Comparison of ENCODE assay signal across 16 mouse cellular contexts in the genomic region with DNA sequence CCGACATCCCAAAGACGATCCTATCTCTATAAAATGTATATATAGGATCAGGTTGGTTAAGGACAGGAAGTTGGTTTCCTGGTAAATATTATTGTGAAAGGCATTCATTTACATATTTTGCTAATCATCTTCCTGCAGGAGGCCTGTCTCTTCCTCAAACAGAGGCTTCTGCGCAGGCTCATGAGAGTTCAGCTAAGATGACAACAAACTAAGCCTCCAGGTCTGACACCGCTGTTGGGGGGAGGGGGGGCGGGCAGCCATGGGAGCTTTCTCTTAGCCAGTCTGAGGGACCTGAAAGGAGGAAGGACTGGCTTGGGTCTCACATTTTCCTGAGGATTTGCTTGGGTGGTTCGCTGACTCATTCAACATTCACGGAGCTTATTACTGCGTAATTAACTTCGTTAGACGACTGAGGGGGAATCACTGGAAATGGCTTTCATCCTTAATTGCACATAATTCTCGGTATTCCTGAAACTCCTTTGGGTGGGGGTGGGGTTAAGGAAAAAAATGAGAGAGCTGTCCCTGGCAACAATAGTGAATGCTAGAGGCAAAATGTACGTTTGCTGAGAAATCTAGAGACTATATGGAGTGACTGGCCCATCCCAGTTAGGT. TPM values are rescaled to one million over a fixed set of nuclear protein-coding genes. Genes with fewer than 3 reads are reported as not detected.
DNase-seq lines count a peak whose midpoint lies in the region; ATAC-seq lines count a peak whose summit lies in the region.
"Had no signal": no experiment of that assay in that cellular context is flagged by ENCODE, and none has a peak within 500 bp of the region (broad histone marks: within the 10 kb centered on the region; RNA-seq: fewer than 3 reads in every experiment).

No protein-coding gene starts in this region.

- no peak overlapping the region for H3K4me2 ChIP-seq in hindbrain, embryonic 13.5 days
- no peak overlapping the region for H3K4me2 ChIP-seq in neural tube, embryonic 14.5 days (ENCODE audit: low read depth, low read length)
- H3K4me2 ChIP-seq: heart, embryonic 13.5 days; limb, embryonic 12.5 days had no signal

- ATAC-seq in hindbrain, embryonic 13.5 days (ENCODE audit: low FRiP score) = peak; percentile 28; the same call in 1 of the 2 replicates
- peak; percentile 39 to 57; a peak in 3 of 4 replicates for ATAC-seq in hematopoietic stem cell, adult 5-6 weeks (replicated peaks in 1 of 2; ENCODE audit: insufficient read depth in 1 of 2, low FRiP score in 2 of 2, low TSS enrichment in 1 of 2, low read depth in 1 of 2, poor library complexity in 2 of 2, severe bottlenecking in 2 of 2)
- peak; percentile 44; the same call in 1 of the 2 replicates for ATAC-seq in neural tube, embryonic 14.5 days (ENCODE audit: low read depth)

- H3K27me3 ChIP-seq in hindbrain, embryonic 13.5 days = no peaks in the 10 kb centered on the region
- no peaks in the 10 kb centered on the region for H3K27me3 ChIP-seq in hindbrain, embryonic 10.5 days (ENCODE audit: insufficient read depth, poor library complexity, severe bottlenecking)
- no peaks in the 10 kb centered on the region for H3K27me3 ChIP-seq in neural tube, embryonic 14.5 days (ENCODE audit: control insufficient read depth, insufficient read depth, low read length)
- H3K27me3 ChIP-seq: heart, embryonic 13.5 days; limb, embryonic 12.5 days had no signal

- peaks cover 13% of the 10 kb centered on the region for H3K4me1 ChIP-seq in hindbrain, embryonic 13.5 days (replicated peaks)
- peaks cover 10% of the 10 kb centered on the region for H3K4me1 ChIP-seq in hindbrain, embryonic 10.5 days (replicated peaks)
- peaks cover 3% of the 10 kb centered on the region; the same call in 1 of the 2 replicates for H3K4me1 ChIP-seq in neural tube, embryonic 14.5 days (ENCODE audit: control insufficient read depth, insufficient read depth, low read length)

- no peak overlapping the region for H3K4me3 ChIP-seq in hindbrain, embryonic 13.5 days
- H3K4me3 ChIP-seq in hindbrain, embryonic 10.5 days = no peak overlapping the region
- no peak overlapping the region for H3K4me3 ChIP-seq in neural tube, embryonic 14.5 days (ENCODE audit: low read depth, low read length)
- H3K4me3 ChIP-seq: heart, embryonic 13.5 days; limb, embryonic 12.5 days had no signal

- H3K9me3 ChIP-seq in hindbrain, embryonic 13.5 days = no peaks in the 10 kb centered on the region
- no peaks in the 10 kb centered on the region for H3K9me3 ChIP-seq in hindbrain, embryonic 10.5 days
- H3K9me3 ChIP-seq in neural tube, embryonic 14.5 days (ENCODE audit: control insufficient read depth, low read length) = no peaks in the 10 kb centered on the region
- H3K9me3 ChIP-seq: limb, embryonic 12.5 days had no signal

- no peak overlapping the region for H3K9ac ChIP-seq in hindbrain, embryonic 13.5 days
- no peak overlapping the region for H3K9ac ChIP-seq in neural tube, embryonic 14.5 days (replicated peaks; ENCODE audit: low read depth, low read length)
- H3K9ac ChIP-seq: heart, embryonic 13.5 days; limb, embryonic 12.5 days had no signal

- no peaks in the 10 kb centered on the region for H3K36me3 ChIP-seq in hindbrain, embryonic 13.5 days
- H3K36me3 ChIP-seq in hindbrain, embryonic 10.5 days = no peaks in the 10 kb centered on the region
- no peaks in the 10 kb centered on the region for H3K36me3 ChIP-seq in neural tube, embryonic 14.5 days (ENCODE audit: control insufficient read depth, insufficient read depth, low read length)
- H3K36me3 ChIP-seq: heart, embryonic 13.5 days; limb, embryonic 12.5 days had no signal

- DNase-seq in hindbrain, embryonic 10.5 days (ENCODE audit: low spot score) = no peak
- DNase-seq in Muller cell, postnatal 12 days (ENCODE audit: inconsistent ontology term) = peak; percentile 96
- no peak for DNase-seq in adrenal gland, adult 2 months
- DNase-seq in kidney, postnatal 36 days = no peak
- no peak for DNase-seq in heart, postnatal 4 days
- DNase-seq: cerebellum, postnatal 14 days; gastrocnemius, postnatal 36 days; kidney, postnatal 25 days had no signal

- peak overlapping the region; percentile 44 for H3K27ac ChIP-seq in hindbrain, embryonic 13.5 days
- no peak overlapping the region for H3K27ac ChIP-seq in hindbrain, embryonic 10.5 days
- H3K27ac ChIP-seq in neural tube, embryonic 14.5 days (ENCODE audit: low read depth, low read length) = no peak overlapping the region
- H3K27ac ChIP-seq: heart, embryonic 13.5 days; limb, embryonic 12.5 days; stomach, postnatal 0 days had no signal

- WGBS in hindbrain, embryonic 13.5 days = 60% methylated on average over 12 of the region's 12 CpGs
- WGBS in hindbrain, embryonic 10.5 days = 78% methylated on average over 12 of the region's 12 CpGs
- 47% methylated on average over 12 of the region's 12 CpGs for WGBS in neural tube, embryonic 14.5 days

RNA-seq across cellular contexts. Expression of a gene that starts 3.5 kb away (rescaled TPM):
- polyA plus RNA-seq in hindbrain, embryonic 13.5 days (2015; fragmentation: Nextera tagmentation; extraction: Ambion mirVana) = 0.94 and 1.5 TPM in 2 replicates
- polyA plus RNA-seq in hindbrain, embryonic 10.5 days (2016; fragmentation: Nextera tagmentation; extraction: Ambion mirVana) = 0.71 and 1.2 TPM in 2 replicates
- not detected in 2 replicates for total RNA-seq in hematopoietic stem cell, adult 5-6 weeks (2017)
- 0.82 and 1.3 TPM in 2 replicates for polyA plus RNA-seq in neural tube, embryonic 14.5 days (2014; fragmentation: Nextera tagmentation; extraction: Ambion mirVana)
- total RNA-seq in adrenal gland, adult 2 months (2021) = under 1 TPM in 1 of 2 experiments, not detected in 1; 0.86 TPM
- polyA plus RNA-seq in adrenal gland, adult 2 months (2012; rRNA removed) = not detected in 2 replicates
- total RNA-seq in heart, postnatal 4 days (2021) = under 1 TPM; 0.71 to 0.92 TPM
- total RNA-seq: ES-E14; left cerebral cortex, adult 18-20 months had no signal

RNA-seq across cellular contexts. Expression of a gene that starts 43.9 kb away (rescaled TPM):
- 1.6 and 2.7 TPM in 2 replicates for polyA plus RNA-seq in hindbrain, embryonic 13.5 days (2015; fragmentation: Nextera tagmentation; extraction: Ambion mirVana)
- polyA plus RNA-seq in hindbrain, embryonic 10.5 days (2016; fragmentation: Nextera tagmentation; extraction: Ambion mirVana) = 0.40 and 0.58 TPM in 2 replicates
- total RNA-seq in hematopoietic stem cell, adult 5-6 weeks (2017) = 6.5 and 7.4 TPM in 2 replicates
- 0.62 and 1.3 TPM in 2 replicates for polyA plus RNA-seq in neural tube, embryonic 14.5 days (2014; fragmentation: Nextera tagmentation; extraction: Ambion mirVana)
- total RNA-seq in adrenal gland, adult 2 months (2021) = 1 to 10 TPM; 6.4 to 8.8 TPM
- polyA plus RNA-seq in adrenal gland, adult 2 months (2012; rRNA removed) = 2.4 TPM in 2 replicates
- total RNA-seq in heart, postnatal 4 days (2021) = 1 to 10 TPM; 1.4 to 1.9 TPM
